In the genomic region with DNA sequence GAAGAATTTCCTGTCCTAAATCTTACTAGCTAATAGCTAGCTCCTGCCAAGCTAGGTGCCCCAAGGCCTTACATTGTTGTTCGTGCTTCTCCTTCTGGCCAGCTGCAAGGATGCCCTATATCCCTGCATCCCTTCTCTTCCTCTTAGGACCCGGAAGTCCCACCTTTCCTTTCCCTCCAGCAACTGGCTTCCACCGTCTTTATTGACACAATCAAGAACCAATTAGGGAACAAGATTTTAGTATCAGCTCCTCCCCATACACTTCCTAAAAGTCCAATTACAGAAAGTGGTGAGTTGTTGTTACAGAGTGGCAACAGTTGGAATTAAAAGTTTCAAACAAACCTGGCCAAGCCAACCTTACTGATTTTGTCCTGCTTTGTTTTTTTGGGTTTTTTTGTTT, we compare ENCODE assay signal across 31 mouse cellular contexts.
A peak's percentile ranks its signal among the peaks of the same experiment; 100 is the strongest.
DNase-seq lines count a peak whose midpoint lies in the region; TF ChIP-seq lines count a peak whose summit lies in the region.
"Had no signal": no experiment of that assay in that cellular context is flagged by ENCODE, and none has a peak within 500 bp of the region (broad histone marks: within the 10 kb centered on the region; RNA-seq: fewer than 3 reads in every experiment).

No protein-coding gene starts in this region.

- dilution Hi-C loops in CH12.LX (cut with MboI; ENCODE audit: extremely low pct_ligation_motif_present, extremely low pct_unique_long_range_greater_than_20kb, low sequenced_read_pairs) = no loop called here

- no peak overlapping the region for H3K9ac ChIP-seq in CH12.LX (ENCODE audit: insufficient read depth, low read depth)
- H3K9ac ChIP-seq: embryonic facial prominence, embryonic 13.5 days; forebrain, embryonic 15.5 days; heart, embryonic 13.5 days; hindbrain, embryonic 15.5 days; kidney, embryonic 15.5 days; limb, embryonic 12.5 days; liver, embryonic 15.5 days; lung, embryonic 14.5 days; midbrain, embryonic 15.5 days had no signal

- H3K4me3 ChIP-seq in CH12.LX (replicated peaks in 1 of 3; ENCODE audit: low read depth in 2 of 3, low read length in 2 of 3, poor library complexity in 1 of 3) = no peak overlapping the region
- H3K4me3 ChIP-seq in thymus, adult 2 months (ENCODE audit: control insufficient read depth, insufficient read depth, low read length) = no peak overlapping the region
- H3K4me3 ChIP-seq: embryonic facial prominence, embryonic 13.5 days; forebrain, embryonic 10.5 days; forebrain, embryonic 15.5 days; gastrocnemius, adult 2 months; heart, adult 2 months; heart, embryonic 13.5 days; hindbrain, embryonic 15.5 days; kidney, embryonic 15.5 days; left cerebral cortex, adult 2 months; limb, embryonic 12.5 days; liver, embryonic 15.5 days; midbrain, embryonic 10.5 days; midbrain, embryonic 15.5 days had no signal

- TF ChIP-seq CTCF in CH12.LX (conservative IDR thresholded peaks at IDR 0.05 in 1 of 2, IDR thresholded peaks at IDR 0.05 in 1 of 2; ENCODE audit: low read depth in 2 of 2, low read length in 2 of 2) = no peak
- TF ChIP-seq CTCF in thymus, adult 2 months (IDR thresholded peaks at IDR 0.05; ENCODE audit: borderline replicate concordance, control insufficient read depth, extremely low read depth, insufficient read depth, low read length, poor library complexity) = no peak

- no peak for TF ChIP-seq RAD21 in CH12.LX (IDR thresholded peaks at IDR 0.05; ENCODE audit: low read depth, low read length)

- no peak overlapping the region for H3K27ac ChIP-seq in CH12.LX (ENCODE audit: insufficient read depth, low read depth)
- no peak overlapping the region for H3K27ac ChIP-seq in thymus, adult 2 months (ENCODE audit: control insufficient read depth, insufficient read depth, low read length)
- H3K27ac ChIP-seq: embryonic facial prominence, embryonic 13.5 days; forebrain, embryonic 10.5 days; forebrain, embryonic 15.5 days; gastrocnemius, adult 2 months; heart, adult 2 months; heart, embryonic 13.5 days; hindbrain, embryonic 15.5 days; kidney, embryonic 15.5 days; left cerebral cortex, adult 2 months; limb, embryonic 12.5 days; liver, embryonic 15.5 days; midbrain, embryonic 10.5 days; midbrain, embryonic 15.5 days had no signal

- no peak overlapping the region for H3K4me2 ChIP-seq in CH12.LX (ENCODE audit: insufficient read depth, low read depth, poor library complexity, severe bottlenecking)
- H3K4me2 ChIP-seq: embryonic facial prominence, embryonic 13.5 days; forebrain, embryonic 15.5 days; heart, embryonic 13.5 days; hindbrain, embryonic 15.5 days; kidney, embryonic 15.5 days; limb, embryonic 12.5 days; liver, embryonic 15.5 days; lung, embryonic 14.5 days; midbrain, embryonic 15.5 days had no signal

- H3K4me1 ChIP-seq in CH12.LX (ENCODE audit: control insufficient read depth in 1 of 2, insufficient read depth in 2 of 2) = no peaks in the 10 kb centered on the region
- H3K4me1 ChIP-seq in thymus, adult 2 months (replicated peaks; ENCODE audit: control insufficient read depth, insufficient read depth, low read length) = no peaks in the 10 kb centered on the region
- H3K4me1 ChIP-seq: embryonic facial prominence, embryonic 13.5 days; forebrain, embryonic 10.5 days; forebrain, embryonic 15.5 days; heart, embryonic 13.5 days; hindbrain, embryonic 15.5 days; kidney, embryonic 15.5 days; limb, embryonic 12.5 days; liver, embryonic 15.5 days; midbrain, embryonic 10.5 days; midbrain, embryonic 15.5 days had no signal

- WGBS in thymus, adult 2 months = 98% methylated on average over 3 of the region's 3 CpGs

- no peak for TF ChIP-seq EP300 in CH12.LX (IDR thresholded peaks at IDR 0.05; ENCODE audit: low read length)

- no peaks in the 10 kb centered on the region for H3K79me2 ChIP-seq in CH12.LX (replicated peaks; ENCODE audit: control insufficient read depth, extremely low read depth, insufficient read depth, poor library complexity, severe bottlenecking)

- H3K36me3 ChIP-seq in CH12.LX (replicated peaks in 1 of 2; ENCODE audit: control insufficient read depth in 1 of 2, insufficient read depth in 1 of 2, low read length in 1 of 2) = peaks cover 0 to 10% of the 10 kb centered on the region in 2 experiments
- no peaks in the 10 kb centered on the region for H3K36me3 ChIP-seq in thymus, adult 2 months (ENCODE audit: control insufficient read depth, insufficient read depth, low read length)
- H3K36me3 ChIP-seq: embryonic facial prominence, embryonic 13.5 days; forebrain, embryonic 10.5 days; forebrain, embryonic 15.5 days; G1E; heart, embryonic 13.5 days; hindbrain, embryonic 15.5 days; kidney, embryonic 15.5 days; limb, embryonic 12.5 days; liver, embryonic 15.5 days; midbrain, embryonic 10.5 days; midbrain, embryonic 15.5 days had no signal

- no peak for TF ChIP-seq POLR2A in CH12.LX (IDR thresholded peaks at IDR 0.05; ENCODE audit: low read depth, low read length)
- TF ChIP-seq POLR2A in thymus, adult 2 months (IDR thresholded peaks at IDR 0.05; ENCODE audit: control insufficient read depth, extremely low read depth, insufficient read depth, low read length, poor library complexity) = no peak

- DNase-seq in CH12.LX (ENCODE audit: extremely low read depth) = peak; percentile 4
- DNase-seq in ES-CJ7 (ENCODE audit: low read depth, low spot score) = peak; percentile 71
- DNase-seq in R1 (ENCODE audit: low read depth, low spot score) = peak; percentile 95
- DNase-seq in lung, postnatal 25 days (ENCODE audit: low spot score) = no peak
- DNase-seq in thymus, adult 2 months = no peak
- no peak for DNase-seq in ovary, postnatal 10 days (ENCODE audit: low spot score)
- DNase-seq: adrenal gland, postnatal 14 days; cerebellum, adult 11 months; cerebellum, adult 9-10 months; gastrocnemius, adult 2 months; gastrocnemius, postnatal 36 days; heart, adult 2 months; heart, postnatal 10 days; kidney, adult 18-20 months; kidney, postnatal 25 days; lung, embryonic 14.5 days; lung, postnatal 14 days; thymus, adult 18-20 months; thymus, postnatal 36 days had no signal

- in situ Hi-C loops in CH12.LX (cut with MboI; ENCODE audit: low pct_ligation_motif_present, low pct_unique_long_range_greater_than_20kb, low sequenced_read_pairs) = no loop called here

- H3K9me3 ChIP-seq in CH12.LX (replicated peaks; ENCODE audit: low read length) = no peaks in the 10 kb centered on the region
- H3K9me3 ChIP-seq: embryonic facial prominence, embryonic 13.5 days; forebrain, embryonic 10.5 days; G1E; heart, embryonic 13.5 days; hindbrain, embryonic 15.5 days; kidney, embryonic 15.5 days; limb, embryonic 12.5 days; liver, embryonic 15.5 days; midbrain, embryonic 10.5 days; midbrain, embryonic 15.5 days had no signal

- no peaks in the 10 kb centered on the region for H3K27me3 ChIP-seq in CH12.LX (replicated peaks)
- H3K27me3 ChIP-seq in thymus, adult 2 months (ENCODE audit: control insufficient read depth, insufficient read depth, low read length) = no peaks in the 10 kb centered on the region
- H3K27me3 ChIP-seq: embryonic facial prominence, embryonic 13.5 days; forebrain, embryonic 15.5 days; heart, embryonic 13.5 days; hindbrain, embryonic 15.5 days; kidney, embryonic 15.5 days; limb, embryonic 12.5 days; liver, embryonic 15.5 days; midbrain, embryonic 15.5 days had no signal

TF ChIP-seq in CH12.LX, 34 proteins besides CTCF, POLR2A, EP300 and RAD21:
- TF ChIP-seq HCFC1 (IDR thresholded peaks at IDR 0.05; ENCODE audit: low read depth, low read length) = no peak
- no peak for TF ChIP-seq ELF1 (IDR thresholded peaks at IDR 0.05; ENCODE audit: low read depth, low read length)
- TF ChIP-seq ZMIZ1 (IDR thresholded peaks at IDR 0.05; ENCODE audit: low read depth, low read length) = no peak
- TF ChIP-seq TBP (conservative IDR thresholded peaks at IDR 0.05; ENCODE audit: low read depth, low read length) = no peak
- TF ChIP-seq KAT2A (IDR thresholded peaks at IDR 0.05; ENCODE audit: insufficient replicate concordance, low read length) = no peak
- no peak for TF ChIP-seq USF1 (IDR thresholded peaks at IDR 0.05; ENCODE audit: low read depth, low read length)
- no peak for TF ChIP-seq ZNF384 (IDR thresholded peaks at IDR 0.05; ENCODE audit: low read depth, low read length)
- no peak for TF ChIP-seq TCF12 (IDR thresholded peaks at IDR 0.05; ENCODE audit: low read depth, low read length)
- TF ChIP-seq MAFK (IDR thresholded peaks at IDR 0.05; ENCODE audit: insufficient replicate concordance, low read length) = no peak
- TF ChIP-seq MAX (IDR thresholded peaks at IDR 0.05; ENCODE audit: low read length) = no peak

Comparison
In these comparisons a context has a peak if more than half of its experiments do, and no peak if none do; other contexts are left out.
1. DNase-seq: peak in CH12.LX (single experiment), ES-CJ7 (single experiment) and R1 (single experiment); none in lung, postnatal 25 days (single experiment), thymus, adult 2 months (single experiment) and ovary, postnatal 10 days (single experiment).